Mouse (Mus musculus) ES-E14 (cell line): ENCODE measurements at regions not wholly inside any gene's neighbourhood (a gene's known extent, or its start where the extent isn't known, plus 50 kb on each side); places are given as distances from the start of the nearest gene placed in this dataset.

ENCODE experiments used
- CHD2 ChIP-seq: IDR thresholded peaks from 2 replicates; pipeline ENCODE4 v1.6.1; 2014; ENCODE audit warnings: mild to moderate bottlenecking, low read depth, low read length, inconsistent platforms
- MAFK ChIP-seq: IDR thresholded peaks from 2 replicates; pipeline ENCODE4 v1.6.1; 2014; ENCODE audit warnings: mild to moderate bottlenecking, low read depth, low read length, inconsistent platforms; ENCODE audit not compliant: insufficient read depth
- ZC3H11A ChIP-seq: IDR thresholded peaks from 2 replicates; pipeline ENCODE4 v1.6.1; 2012; ENCODE audit warnings: low read depth, mild to moderate bottlenecking, inconsistent platforms, low read length, borderline replicate concordance
- ZNF384 ChIP-seq: IDR thresholded peaks from 2 replicates; pipeline ENCODE4 v1.6.1; 2012; ENCODE audit warnings: low read depth, low read length, inconsistent platforms

- TF ChIP-seq ZNF384 (no peak), CHD2 (no peak), MAFK (no peak), ZC3H11A (no peak)
Measured at GRCm38 (mm10) chr7:36453816-36454215, 244.1 kb upstream of the Tshz3 start.
